Mouse (Mus musculus): ENCODE data around the gene Bola3. TPM values are rescaled to one million over a fixed set of nuclear protein-coding genes. Genes with fewer than 3 reads are reported as not detected.

Gene Bola3
- polyA plus RNA-seq, 1 experiment from 2014 or later = 144 TPM

DNA sequence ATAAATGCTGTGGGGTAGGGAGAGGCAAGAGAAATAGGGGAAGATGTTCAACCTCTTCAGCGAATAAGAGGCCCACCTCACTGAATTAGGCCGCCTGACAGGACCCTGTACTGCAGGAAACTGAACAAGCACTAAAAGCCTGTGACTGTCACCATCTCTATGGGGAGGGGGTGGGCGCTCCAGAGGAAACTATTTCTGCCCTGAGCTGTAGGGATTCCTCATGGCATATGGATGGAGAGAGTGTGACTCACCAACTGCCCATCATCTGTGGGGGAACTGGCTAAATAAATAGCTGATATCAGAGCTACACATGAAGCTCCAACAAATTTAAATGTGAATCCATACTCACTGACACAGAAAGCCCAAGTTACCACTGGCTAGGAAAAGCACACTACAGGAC, 22.4 kb downstream of the Bola3 start:
- no peak overlapping the region for H3K4me2 ChIP-seq
- no peak overlapping the region for H3K27ac ChIP-seq (ENCODE audit: low read depth)
- H3K4me1 ChIP-seq (ENCODE audit: insufficient read depth) = no peaks in the 10 kb centered on the region
- no peak for DNase-seq
- TF ChIP-seq CTCF (IDR thresholded peaks at IDR 0.05; ENCODE audit: low read depth) = no peak
- H3K9ac ChIP-seq = no peak overlapping the region
- H3K4me3 ChIP-seq (ENCODE audit: low read depth, low read length) = no peak overlapping the region
- WGBS = 81% methylated on average over 3 of the region's 3 CpGs
- H3K36me3 ChIP-seq (ENCODE audit: insufficient read depth) = peaks cover 99% of the 10 kb centered on the region
- ATAC-seq (ENCODE audit: insufficient read depth) = no peak
- H3K9me3 ChIP-seq (ENCODE audit: low read depth, low read length) = no peaks in the 10 kb centered on the region
- no peaks in the 10 kb centered on the region for H3K27me3 ChIP-seq (ENCODE audit: insufficient read depth, low read length)

DNA sequence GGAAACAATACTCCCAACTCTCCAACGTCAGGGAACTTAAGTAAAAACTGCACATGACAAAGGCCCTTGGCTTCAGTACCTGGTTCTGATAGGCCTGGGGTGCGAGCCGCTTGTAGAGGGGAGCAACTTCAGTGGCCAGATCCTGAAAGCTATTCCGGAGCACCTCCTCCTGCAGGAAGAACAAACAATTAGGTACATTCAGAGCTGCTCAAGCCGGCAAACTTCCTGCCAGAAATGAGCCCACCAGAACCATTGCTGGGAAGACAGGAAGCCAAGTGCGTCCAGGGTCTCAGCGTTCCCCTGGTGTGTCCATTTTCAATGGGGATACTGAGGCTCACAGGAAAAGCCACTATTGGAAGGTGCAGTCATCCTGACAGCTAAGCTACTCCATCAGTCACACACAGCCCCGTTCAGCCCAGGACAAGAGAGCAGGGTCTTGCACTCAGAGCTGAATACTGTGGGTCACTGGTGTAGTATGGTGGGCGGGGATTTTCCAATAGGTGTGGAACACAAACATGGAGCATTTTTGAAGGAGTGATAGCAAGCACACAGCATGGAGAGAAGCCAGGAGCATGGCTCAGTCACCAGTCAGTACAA, 24.9 kb downstream of the Bola3 start:
- no peaks in the 10 kb centered on the region for H3K4me1 ChIP-seq (ENCODE audit: insufficient read depth)
- H3K4me3 ChIP-seq (ENCODE audit: low read depth, low read length) = no peak overlapping the region
- DNase-seq (no peak), ATAC-seq (ENCODE audit: insufficient read depth) (no peak)
- H3K4me2 ChIP-seq = no peak overlapping the region
- H3K36me3 ChIP-seq (ENCODE audit: insufficient read depth) = peaks cover 100% of the 10 kb centered on the region
- WGBS = 79% methylated on average over 9 of the region's 9 CpGs
- no peaks in the 10 kb centered on the region for H3K27me3 ChIP-seq (ENCODE audit: insufficient read depth, low read length)
- TF ChIP-seq CTCF (IDR thresholded peaks at IDR 0.05; ENCODE audit: low read depth) = no peak
- no peaks in the 10 kb centered on the region for H3K9me3 ChIP-seq (ENCODE audit: low read depth, low read length)
- no peak overlapping the region for H3K27ac ChIP-seq (ENCODE audit: low read depth)
- H3K9ac ChIP-seq = no peak overlapping the region

- WGBS = 79% methylated on average over 10 of the region's 10 CpGs
- Histone ChIP-seq H3K36me3 (ENCODE audit: insufficient read depth) (peaks cover 77% of the 10 kb centered on the region), H3K9ac (no peak overlapping the region), H3K4me1 (ENCODE audit: insufficient read depth) (no peaks in the 10 kb centered on the region), H3K27ac (ENCODE audit: low read depth) (no peak overlapping the region), H3K4me2 (no peak overlapping the region), H3K4me3 (ENCODE audit: low read depth, low read length) (no peak overlapping the region), H3K9me3 (ENCODE audit: low read depth, low read length) (no peaks in the 10 kb centered on the region), H3K27me3 (ENCODE audit: insufficient read depth, low read length) (no peaks in the 10 kb centered on the region)
- no peak for TF ChIP-seq CTCF (IDR thresholded peaks at IDR 0.05; ENCODE audit: low read depth)
- DNase-seq (no peak), ATAC-seq (ENCODE audit: insufficient read depth) (no peak)
Measured at GRCm38 (mm10) chr6:83381510-83382491, 32.9 kb downstream of the Bola3 start.

- H3K36me3 ChIP-seq (ENCODE audit: insufficient read depth) = peaks cover 41% of the 10 kb centered on the region
- no peak overlapping the region for H3K4me2 ChIP-seq
- no peak for ATAC-seq (ENCODE audit: insufficient read depth)
- H3K9ac ChIP-seq = no peak overlapping the region
- H3K4me1 ChIP-seq (ENCODE audit: insufficient read depth) = no peaks in the 10 kb centered on the region
- no peak overlapping the region for H3K27ac ChIP-seq (ENCODE audit: low read depth)
- 88% methylated on average over 9 of the region's 9 CpGs for WGBS
- no peak for TF ChIP-seq CTCF (IDR thresholded peaks at IDR 0.05; ENCODE audit: low read depth)
- no peak overlapping the region for H3K4me3 ChIP-seq (ENCODE audit: low read depth, low read length)
- no peaks in the 10 kb centered on the region for H3K9me3 ChIP-seq (ENCODE audit: low read depth, low read length)
- DNase-seq = no peak
- no peaks in the 10 kb centered on the region for H3K27me3 ChIP-seq (ENCODE audit: insufficient read depth, low read length)
Measured at GRCm38 (mm10) chr6:83385569-83386090, 36.7 kb downstream of the Bola3 start.

DNA sequence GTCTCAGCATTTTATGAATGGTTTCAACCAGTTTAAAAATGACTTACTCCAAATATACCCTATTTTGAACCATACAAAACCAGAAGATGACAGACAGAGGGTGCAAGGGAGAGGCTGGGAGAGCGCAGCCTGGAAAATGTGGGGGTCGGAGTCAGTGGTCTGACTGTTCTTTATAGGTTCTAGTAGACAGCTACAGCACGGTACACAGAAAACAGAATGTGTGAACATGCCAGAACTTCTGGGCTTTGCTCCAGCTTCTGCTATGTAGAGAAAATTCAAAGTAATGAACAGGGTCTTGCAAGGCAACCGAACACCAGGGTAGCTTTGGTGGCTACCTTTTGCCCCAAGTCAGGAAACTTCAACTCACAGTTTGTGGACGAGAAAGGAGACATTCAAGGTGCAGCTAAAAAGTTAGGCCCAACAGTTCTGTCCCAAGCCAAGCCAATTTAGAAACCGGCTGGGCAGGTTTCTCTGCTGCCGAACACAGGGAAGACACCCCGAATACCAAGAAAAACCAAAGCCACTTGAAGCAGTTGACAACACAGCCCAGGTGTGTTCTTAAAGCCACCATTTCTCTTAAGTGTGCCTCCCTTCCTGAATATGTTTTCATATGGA, 43.3 kb downstream of the Bola3 start:
- Histone ChIP-seq H3K4me1 (ENCODE audit: insufficient read depth) (0 out of 2 replicates have a peak, but pooled peaks cover 4% of the 10 kb centered on the region), H3K27me3 (ENCODE audit: insufficient read depth, low read length) (no peaks in the 10 kb centered on the region), H3K36me3 (ENCODE audit: insufficient read depth) (peaks cover 49% of the 10 kb centered on the region), H3K4me3 (ENCODE audit: low read depth, low read length) (no peak overlapping the region), H3K9me3 (ENCODE audit: low read depth, low read length) (no peaks in the 10 kb centered on the region), H3K9ac (no peak overlapping the region), H3K4me2 (no peak overlapping the region), H3K27ac (ENCODE audit: low read depth) (0 out of 2 replicates have a peak overlapping the region, but pooled peaks have one; percentile 24)
- peak; percentile 36 for DNase-seq
- no peak for ATAC-seq (ENCODE audit: insufficient read depth)
- 71% methylated on average over 8 of the region's 8 CpGs for WGBS
- no peak for TF ChIP-seq CTCF (IDR thresholded peaks at IDR 0.05; ENCODE audit: low read depth)

DNA sequence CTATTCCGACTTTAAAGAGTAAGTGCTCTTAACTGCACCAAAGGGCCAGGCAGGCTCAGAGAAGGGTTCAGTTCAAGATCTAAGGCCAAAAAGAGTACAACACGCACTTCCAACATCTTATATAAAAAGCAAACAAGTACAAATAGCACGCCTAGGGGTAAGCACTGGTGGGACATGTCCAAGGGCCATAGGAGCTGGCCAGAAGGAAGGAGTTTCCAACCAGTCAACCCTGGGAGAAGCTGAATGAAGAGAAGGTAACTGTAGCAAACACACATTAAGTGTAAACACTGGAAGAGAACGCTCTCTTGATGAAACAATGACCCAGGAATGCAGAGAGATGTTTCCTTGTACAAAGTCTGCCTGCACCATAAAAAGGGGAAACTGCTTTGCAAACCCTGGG, 45.2 kb downstream of the Bola3 start:
- no peaks in the 10 kb centered on the region for H3K27me3 ChIP-seq (ENCODE audit: insufficient read depth, low read length)
- H3K36me3 ChIP-seq (ENCODE audit: insufficient read depth) = peaks cover 64% of the 10 kb centered on the region
- no peak overlapping the region for H3K4me2 ChIP-seq
- TF ChIP-seq CTCF (IDR thresholded peaks at IDR 0.05; ENCODE audit: low read depth) = no peak
- no peak for DNase-seq
- 0 out of 2 replicates have a peak, but pooled peaks cover 4% of the 10 kb centered on the region for H3K4me1 ChIP-seq (ENCODE audit: insufficient read depth)
- H3K27ac ChIP-seq (ENCODE audit: low read depth) = no peak overlapping the region
- ATAC-seq (ENCODE audit: insufficient read depth) = no peak
- no peaks in the 10 kb centered on the region for H3K9me3 ChIP-seq (ENCODE audit: low read depth, low read length)
- H3K9ac ChIP-seq = no peak overlapping the region
- WGBS = 77% methylated on average over 4 of the region's 4 CpGs
- no peak overlapping the region for H3K4me3 ChIP-seq (ENCODE audit: low read depth, low read length)
